Mouse (Mus musculus) E14TG2a.4 (cell line): ENCODE data around the gene Cdh23.

Experiments
- H3K27me3 ChIP-seq: 2 replicates; pipeline ENCODE4 v1.6.1; 2014; ENCODE audit warnings: low read length, control low read depth; ENCODE audit not compliant: insufficient read depth
- H3K36me3 ChIP-seq: 2 replicates; pipeline ENCODE4 v1.6.1; 2014; ENCODE audit warnings: low read length, control low read depth; ENCODE audit not compliant: insufficient read depth
- H3K4me1 ChIP-seq: replicated peaks from 2 replicates; pipeline ENCODE4 v1.6.1; 2014; ENCODE audit warnings: low read depth, low read length, control low read depth
- H3K4me3 ChIP-seq: replicated peaks from 2 replicates; pipeline ENCODE4 v1.5.1; 2014; ENCODE audit warnings: mild to moderate bottlenecking, low read length
- H3K9me3 ChIP-seq: 2 replicates; pipeline ENCODE4 v1.6.1; 2014; ENCODE audit warnings: low read length, control low read depth
- CTCF ChIP-seq: conservative IDR thresholded peaks from 2 replicates; pipeline ENCODE4 v1.5.1; 2014; ENCODE audit warnings: low read length
- NANOG ChIP-seq: IDR thresholded peaks from 2 replicates; pipeline ENCODE4 v1.6.1; 2014; ENCODE audit warnings: borderline replicate concordance, low read length, mixed read lengths
- POU5F1 ChIP-seq: IDR thresholded peaks from 2 replicates; pipeline ENCODE4 v1.6.1; 2014; ENCODE audit warnings: low read length, borderline replicate concordance

The Cdh23 gene

DNA sequence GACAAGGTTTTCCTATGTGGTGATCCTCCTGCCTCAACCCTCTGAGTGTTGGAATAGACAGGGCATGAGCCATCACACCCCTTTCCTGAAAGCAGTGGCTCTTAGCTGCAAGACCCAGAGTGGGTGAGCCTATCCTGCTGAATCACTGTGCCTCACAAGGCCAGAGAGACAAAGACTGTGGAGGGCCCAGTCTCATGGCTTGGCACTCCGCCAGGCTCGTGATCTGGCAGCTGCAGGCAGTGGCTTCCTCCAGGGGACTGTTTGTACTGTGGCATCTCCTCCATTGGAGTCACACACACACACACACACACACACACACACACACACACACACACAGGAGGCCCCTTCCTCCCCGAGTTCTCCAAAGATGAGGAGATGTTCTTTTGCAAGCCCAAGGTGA lies 433.9 kb downstream of the Cdh23 start:
- TF ChIP-seq POU5F1, result no peak
- TF ChIP-seq NANOG, result no peak
- TF ChIP-seq CTCF, result no peak
- no peak overlapping the region for H3K4me3 ChIP-seq
- H3K36me3 ChIP-seq, result no peaks in the 10 kb centered on the region
- no peaks in the 10 kb centered on the region for H3K9me3 ChIP-seq
- H3K27me3 ChIP-seq, result peaks cover 17% of the 10 kb centered on the region
- peaks cover 15% of the 10 kb centered on the region for H3K4me1 ChIP-seq

DNA sequence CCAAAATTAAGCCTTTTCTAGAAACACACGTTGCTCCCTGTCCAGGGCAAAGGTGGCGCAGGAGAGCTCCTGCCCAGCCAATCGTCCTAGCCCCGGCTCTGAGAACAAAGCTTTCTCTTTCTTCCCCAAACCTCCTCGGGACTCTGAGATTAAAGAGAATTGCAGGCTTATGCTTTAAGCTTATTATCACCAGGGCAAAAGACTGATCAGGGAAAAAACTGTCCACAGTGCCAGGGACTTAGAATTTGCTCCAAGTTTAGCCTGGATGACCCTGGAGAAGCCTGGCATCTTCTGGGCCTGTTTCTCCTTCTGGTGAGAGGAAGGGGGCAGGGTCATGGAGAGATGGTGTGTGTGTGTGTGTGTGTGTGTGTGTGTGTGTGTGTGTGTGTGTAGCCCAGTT lies 434.8 kb downstream of the Cdh23 start:
- TF ChIP-seq NANOG, result no peak
- TF ChIP-seq POU5F1, result no peak
- TF ChIP-seq CTCF, result no peak
- peaks cover 22% of the 10 kb centered on the region for H3K4me1 ChIP-seq
- no peak overlapping the region for H3K4me3 ChIP-seq
- H3K9me3 ChIP-seq, result no peaks in the 10 kb centered on the region
- peaks cover 21% of the 10 kb centered on the region for H3K27me3 ChIP-seq
- no peaks in the 10 kb centered on the region for H3K36me3 ChIP-seq

DNA sequence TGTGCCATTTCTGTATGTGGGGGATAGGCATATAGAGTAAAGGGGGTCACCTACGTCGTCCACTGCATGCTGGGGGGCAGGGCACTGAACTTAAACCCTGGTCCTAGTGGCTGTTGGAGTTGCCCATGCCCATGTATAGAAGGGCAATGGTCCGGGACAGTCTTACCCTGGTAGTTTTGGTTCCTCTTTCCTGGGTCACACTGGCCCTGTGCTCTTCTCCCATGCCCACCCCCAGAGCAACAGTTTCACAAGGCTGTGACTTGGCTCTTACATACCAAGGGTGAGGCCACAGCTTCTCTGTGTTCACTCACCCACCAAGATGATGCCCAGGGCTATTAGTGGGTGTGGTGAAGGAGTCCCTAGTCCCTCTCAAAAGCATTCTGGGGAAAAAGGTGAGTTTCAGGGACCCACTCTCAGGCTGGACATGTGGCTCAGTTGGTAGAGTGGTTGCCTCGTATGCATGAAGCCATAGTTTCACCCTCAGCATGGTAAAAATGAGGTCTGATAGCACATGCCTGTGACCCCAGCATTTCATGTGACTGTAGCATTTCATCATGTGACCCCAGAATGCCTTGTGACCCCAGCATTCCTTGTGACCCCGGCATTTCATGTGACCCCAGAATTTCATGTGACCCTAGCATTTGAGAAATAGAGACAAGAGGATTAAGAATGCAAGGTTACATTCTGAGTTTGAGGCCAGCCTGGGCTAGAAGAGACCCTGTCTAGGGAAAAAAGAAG lies 435.6 kb downstream of the Cdh23 start:
- Histone ChIP-seq H3K4me1 (peaks cover 26% of the 10 kb centered on the region), H3K36me3 (no peaks in the 10 kb centered on the region), H3K27me3 (peaks cover 26% of the 10 kb centered on the region), H3K9me3 (no peaks in the 10 kb centered on the region), H3K4me3 (no peak overlapping the region)
- no peak for TF ChIP-seq POU5F1
- TF ChIP-seq CTCF, result no peak
- no peak for TF ChIP-seq NANOG

DNA sequence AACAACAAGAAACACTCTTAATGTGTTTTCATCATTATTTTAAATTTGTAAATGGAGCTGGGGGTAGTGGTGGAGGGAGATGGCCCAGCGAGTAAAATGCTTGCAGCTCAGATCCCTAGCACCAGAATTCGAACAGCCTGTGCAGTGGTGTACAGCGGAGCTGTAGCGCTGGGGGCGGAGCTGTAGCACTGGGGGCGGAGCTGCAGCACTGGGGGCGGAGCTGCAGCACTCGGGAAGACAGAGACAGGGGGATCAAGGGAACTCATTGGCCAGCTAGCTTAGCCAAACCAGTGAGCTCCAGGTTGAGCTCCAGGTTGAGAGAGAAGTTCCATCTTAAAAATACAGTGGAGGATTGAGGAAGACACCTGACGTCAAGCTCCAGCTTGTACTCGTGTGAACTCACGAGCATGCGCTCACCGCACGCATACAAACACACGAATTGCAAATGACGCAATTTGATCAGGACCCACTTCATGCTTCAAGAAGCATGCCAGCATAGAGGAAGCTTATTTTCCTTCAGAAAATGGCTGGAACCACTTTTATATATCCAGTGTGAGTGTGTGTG lies 438.9 kb downstream of the Cdh23 start:
- peaks cover 31% of the 10 kb centered on the region for H3K4me1 ChIP-seq
- H3K4me3 ChIP-seq, result 0 out of 2 replicates have a peak overlapping the region, but pooled peaks have one; percentile 7
- TF ChIP-seq NANOG (no peak), POU5F1 (no peak), CTCF (no peak)
- no peaks in the 10 kb centered on the region for H3K36me3 ChIP-seq
- H3K9me3 ChIP-seq, result no peaks in the 10 kb centered on the region
- H3K27me3 ChIP-seq, result peaks cover 20% of the 10 kb centered on the region; the same call in 1 of the 2 replicates

DNA sequence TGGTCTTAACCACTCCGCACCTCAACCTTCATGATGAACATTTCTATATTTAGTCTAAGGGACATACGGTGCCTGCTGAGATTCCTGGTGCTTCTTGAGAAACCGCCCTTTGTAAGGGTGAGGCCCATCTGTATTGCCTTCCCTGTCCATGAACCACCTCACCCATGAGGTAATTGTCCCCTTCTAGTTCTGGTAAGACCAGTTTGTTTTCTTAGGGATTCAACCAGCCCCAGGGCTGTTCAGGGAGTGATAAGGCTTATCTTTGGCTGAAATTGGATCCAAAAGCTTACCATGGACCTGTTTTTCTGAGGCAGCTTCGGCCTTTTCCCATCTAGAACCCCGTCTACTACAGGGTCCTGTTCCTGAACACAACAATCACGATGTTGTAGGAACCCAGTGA lies 440.2 kb downstream of the Cdh23 start:
- H3K4me3 ChIP-seq, result no peak overlapping the region
- no peaks in the 10 kb centered on the region for H3K36me3 ChIP-seq
- H3K27me3 ChIP-seq, result peaks cover 20% of the 10 kb centered on the region; the same call in 1 of the 2 replicates
- TF ChIP-seq POU5F1 (no peak), NANOG (no peak), CTCF (no peak)
- no peaks in the 10 kb centered on the region for H3K9me3 ChIP-seq
- peaks cover 38% of the 10 kb centered on the region for H3K4me1 ChIP-seq
